Mouse (Mus musculus) CD4-positive, CD25-positive, alpha-beta regulatory T cell, adult 2 months (primary cell): ENCODE results near the gene Hoxd1.

Source experiments
- DNase-seq: peaks from one replicate; pipeline ENCODE4 v3.0.0-alpha.2; 2012; ENCODE audit warnings: low read depth, low spot score

Gene Hoxd1

DNA sequence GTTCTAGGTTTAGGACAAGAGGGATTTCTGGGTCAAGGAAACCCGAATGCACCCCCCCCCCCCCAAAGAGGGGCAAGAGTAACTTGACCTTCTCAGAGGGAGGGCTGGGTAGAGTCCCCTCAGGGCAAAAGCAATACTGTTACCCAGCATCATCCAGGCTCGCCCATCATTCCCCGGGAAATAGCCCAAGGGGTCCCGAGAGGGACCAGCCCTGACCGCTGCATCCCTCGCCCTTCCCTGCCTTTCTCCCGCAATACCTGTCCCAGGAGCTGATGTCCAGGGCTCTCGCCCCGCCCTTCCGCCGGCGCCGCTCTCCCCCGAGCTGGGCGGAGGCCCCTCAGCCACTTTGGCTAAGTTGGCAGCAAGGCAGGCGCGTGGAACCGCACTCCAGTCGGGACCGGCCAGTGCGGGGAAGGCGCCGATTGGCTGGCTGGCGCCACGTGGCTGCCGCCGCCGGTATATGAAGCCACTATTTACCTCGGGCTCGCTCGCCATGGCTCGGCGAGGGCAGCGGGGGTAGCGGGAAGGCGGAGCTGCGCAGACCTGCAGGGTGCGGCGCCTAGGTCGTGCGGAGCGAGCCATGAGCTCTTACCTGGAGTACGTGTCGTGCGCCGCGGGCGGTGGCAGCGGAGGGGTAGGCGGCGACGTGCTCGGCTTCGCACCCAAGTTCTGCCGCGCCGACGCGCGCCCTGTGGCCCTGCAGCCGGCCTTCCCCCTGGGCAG is at the start of gene Hoxd1:
Gene Hoxd1, plus strand, starts transcription at position 459 of the 723 bp plus-strand sequence.
- no peak for DNase-seq

DNA sequence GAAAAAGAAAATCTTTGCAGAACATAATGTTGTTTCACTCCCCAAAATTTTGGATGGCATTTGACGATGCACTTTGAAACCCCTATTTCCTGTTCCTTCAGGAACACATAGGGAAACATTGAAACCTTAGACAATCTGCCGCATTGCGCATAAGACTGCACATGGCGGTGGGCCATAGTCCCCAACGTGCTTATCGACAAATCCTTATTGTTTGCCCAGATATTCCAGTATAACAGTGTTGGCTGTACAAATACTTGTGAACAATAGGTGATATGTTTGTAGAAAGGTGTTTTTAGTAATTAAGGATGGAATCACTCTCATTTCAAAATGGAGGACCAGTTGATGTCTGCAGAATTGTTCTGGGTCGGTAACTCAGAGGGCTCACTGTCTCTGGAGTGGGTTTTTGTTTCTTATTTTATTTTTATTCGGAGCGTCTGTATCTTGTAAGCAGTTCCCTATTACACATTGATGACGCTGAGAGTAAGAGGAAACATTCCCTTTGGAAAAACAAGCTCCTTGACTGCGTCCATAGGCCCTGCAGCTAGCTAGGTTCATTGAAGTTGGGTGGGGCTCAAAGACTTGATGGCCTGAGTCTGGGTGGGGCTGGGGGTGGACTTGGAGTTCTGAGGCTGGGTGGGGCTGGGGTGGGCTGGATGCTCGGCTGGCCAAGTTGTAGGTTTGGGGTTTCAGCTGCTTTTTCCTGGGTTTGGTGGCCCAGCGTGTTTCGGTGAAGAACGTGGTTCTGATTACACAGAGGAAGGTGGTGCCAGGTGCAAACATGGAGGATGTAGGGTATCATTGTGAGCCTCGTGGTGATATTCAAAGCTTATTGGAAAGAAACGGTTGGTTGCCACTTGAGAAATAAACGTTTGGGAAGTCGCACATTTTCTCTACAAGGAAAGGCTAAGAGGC is 49.3 kb upstream of the Hoxd1 start:
- no peak for DNase-seq

DNA sequence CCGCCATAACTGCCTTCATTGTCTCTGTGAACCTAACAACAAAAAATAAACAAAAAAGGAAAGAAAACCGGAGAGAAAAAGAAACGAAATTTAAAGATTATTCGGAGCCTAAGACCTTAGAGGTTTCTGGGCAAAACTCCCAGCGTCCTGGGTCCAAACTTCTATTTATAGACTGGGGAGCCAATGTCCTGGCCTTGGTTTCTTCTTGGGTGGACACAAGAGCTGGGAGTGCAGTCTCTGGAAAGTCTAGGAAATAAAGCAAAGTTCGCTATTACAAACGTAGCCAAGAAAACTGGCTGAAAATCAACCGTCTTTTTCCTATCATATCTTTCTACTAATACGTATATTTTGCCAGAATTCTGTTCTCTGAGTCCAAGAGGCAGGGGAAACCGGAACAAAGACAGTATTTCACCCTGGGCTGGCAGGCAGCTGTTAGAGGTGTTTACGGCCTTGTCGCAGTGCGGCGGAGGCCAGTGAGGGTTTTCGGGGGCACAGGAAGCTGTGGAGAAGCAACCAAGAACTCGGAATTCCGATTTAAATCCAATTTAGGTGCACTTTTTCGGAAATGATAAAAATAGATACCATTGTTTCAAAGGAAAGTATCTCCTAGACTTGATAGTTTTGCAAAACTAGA is 48.5 kb upstream of the Hoxd1 start:
- DNase-seq, result no peak

DNA sequence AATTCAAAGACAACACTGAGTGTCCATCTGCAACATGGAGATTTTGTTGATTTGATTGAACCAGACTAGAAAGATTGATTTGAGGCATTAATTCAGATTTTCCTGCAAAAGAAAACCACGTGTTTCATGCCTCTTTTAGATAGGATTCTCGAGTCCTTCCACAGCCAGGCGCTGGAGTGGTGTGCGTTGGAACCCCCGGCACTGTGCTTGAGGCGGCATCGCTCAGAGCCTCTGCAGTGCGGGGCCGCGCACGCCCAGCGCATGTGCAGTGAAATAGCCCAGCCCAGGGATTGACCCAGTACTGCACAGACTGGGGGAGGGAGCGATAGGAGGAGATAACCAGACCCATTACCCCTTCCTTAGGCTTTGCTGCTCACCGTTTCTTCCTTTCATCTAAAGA is 47.9 kb upstream of the Hoxd1 start:
- no peak for DNase-seq

DNA sequence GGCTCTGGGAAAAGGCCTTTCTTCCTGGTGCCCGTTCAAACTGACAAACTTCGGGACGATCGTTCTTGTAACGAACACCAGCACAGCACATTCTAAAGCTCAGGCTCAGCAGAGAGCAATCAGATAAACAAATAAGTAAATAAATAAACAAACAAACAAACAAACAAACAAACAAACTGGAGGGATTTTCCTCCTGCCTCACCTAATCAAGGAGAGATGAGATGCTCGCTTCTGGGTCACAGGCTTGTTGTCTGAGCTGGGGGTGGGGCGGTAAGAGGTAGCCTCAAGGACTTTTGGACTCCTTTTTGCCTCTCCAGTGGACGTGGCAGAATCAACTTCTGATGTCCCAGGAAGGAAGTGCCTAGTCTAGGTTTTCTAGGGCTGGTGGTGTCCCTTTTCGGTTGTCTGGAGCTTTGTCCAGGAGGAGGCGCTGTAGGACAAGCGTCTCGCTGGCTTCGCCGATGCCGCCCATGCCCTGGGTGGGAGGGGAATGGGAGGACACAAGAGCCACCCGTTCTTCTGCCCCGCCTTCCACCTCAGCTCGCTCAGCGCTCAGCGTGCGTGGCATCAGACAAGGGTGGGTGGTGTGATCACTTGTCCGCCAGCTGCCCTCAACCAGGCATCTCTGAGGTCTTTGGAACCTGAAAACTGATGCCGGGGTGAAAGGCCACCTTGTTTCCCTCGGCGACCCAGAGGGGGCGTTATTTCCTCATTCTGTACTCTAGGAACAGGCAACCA is 47.1 kb upstream of the Hoxd1 start:
- peak; percentile 81 for DNase-seq

DNA sequence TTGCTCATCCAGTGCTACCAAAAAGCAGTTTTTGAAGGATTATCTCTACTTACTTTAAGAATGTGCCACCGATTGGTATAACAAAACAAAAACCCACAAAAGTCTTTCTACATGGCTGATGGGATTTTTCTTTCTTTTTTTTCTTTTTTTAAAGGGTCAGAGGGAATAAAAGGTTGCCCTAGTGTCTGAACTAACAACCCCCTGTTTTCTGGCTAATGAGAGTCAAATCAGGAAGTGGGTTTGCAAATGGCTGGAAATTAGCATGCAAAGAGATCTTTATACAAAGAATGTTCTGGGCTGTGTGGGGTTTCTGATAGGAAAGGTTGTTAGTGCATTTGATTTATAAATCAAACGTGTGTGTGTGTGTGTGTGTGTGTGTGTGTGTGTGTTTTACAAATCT is 42.4 kb upstream of the Hoxd1 start:
- DNase-seq, result no peak

DNA sequence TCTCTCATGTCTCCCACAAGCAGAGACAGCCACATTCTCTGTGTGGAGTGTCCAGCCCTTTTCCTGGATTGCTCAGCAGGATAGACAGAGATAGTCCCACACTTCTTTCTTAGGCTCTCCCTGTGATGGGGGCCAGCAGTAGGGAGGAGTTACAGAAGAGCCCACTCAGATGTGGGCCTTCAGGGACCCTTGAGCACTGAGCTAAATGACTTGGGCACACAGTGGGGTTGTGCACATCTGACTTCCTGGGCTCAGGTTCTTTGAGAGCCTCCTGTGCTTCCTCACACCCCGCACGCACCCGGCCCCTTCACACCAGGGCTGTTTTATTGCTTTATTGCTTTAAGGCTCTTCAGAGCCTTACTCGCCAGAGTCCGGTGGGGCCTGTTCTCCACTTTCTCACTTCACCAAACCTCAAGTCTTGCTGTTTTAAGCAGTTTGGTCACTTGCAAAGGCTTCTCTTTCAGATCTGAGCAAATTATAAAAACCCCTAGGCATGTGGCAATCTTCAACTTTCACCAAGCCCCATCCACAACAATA is 41.8 kb upstream of the Hoxd1 start:
- no peak for DNase-seq

DNA sequence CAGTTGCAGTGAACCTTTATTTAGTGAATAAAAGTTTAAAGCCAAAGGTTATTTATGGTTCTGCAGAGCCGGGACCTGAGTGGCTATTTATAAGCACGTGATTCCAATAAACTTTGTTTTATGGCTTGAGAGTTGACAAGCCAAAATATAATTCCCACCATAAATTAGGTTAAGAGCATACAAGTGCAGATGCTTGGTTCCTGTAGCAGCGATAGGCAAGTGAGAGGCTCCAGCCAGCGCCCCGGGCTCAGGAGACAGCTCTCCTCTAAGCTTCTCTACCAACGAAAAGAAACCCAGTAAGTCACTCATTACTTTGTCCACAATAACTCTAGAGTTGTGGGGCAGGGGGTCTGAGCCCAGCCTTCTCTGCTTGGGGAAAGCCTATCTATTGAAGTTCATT is 40.9 kb upstream of the Hoxd1 start:
- DNase-seq, result no peak

DNA sequence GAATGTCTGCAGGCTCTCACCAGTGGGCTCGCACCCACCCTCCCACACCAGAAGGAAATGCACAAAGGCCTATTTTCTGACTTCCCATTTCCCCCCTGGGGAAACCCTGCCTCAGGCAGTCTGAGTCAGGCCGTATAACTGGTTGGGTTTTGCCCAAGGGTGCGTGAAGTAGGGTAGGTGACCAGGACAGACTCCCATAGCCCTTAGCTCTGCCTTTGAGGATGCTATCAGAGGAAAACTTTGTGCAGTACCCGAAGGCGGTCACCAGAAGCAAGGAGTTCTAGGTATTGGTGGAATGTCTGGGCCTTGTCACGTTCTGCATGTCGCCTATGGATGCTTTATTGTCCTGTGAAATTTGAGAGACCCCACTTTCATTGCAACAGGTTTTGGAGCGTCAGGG is 39.8 kb upstream of the Hoxd1 start:
- DNase-seq, result no peak

DNA sequence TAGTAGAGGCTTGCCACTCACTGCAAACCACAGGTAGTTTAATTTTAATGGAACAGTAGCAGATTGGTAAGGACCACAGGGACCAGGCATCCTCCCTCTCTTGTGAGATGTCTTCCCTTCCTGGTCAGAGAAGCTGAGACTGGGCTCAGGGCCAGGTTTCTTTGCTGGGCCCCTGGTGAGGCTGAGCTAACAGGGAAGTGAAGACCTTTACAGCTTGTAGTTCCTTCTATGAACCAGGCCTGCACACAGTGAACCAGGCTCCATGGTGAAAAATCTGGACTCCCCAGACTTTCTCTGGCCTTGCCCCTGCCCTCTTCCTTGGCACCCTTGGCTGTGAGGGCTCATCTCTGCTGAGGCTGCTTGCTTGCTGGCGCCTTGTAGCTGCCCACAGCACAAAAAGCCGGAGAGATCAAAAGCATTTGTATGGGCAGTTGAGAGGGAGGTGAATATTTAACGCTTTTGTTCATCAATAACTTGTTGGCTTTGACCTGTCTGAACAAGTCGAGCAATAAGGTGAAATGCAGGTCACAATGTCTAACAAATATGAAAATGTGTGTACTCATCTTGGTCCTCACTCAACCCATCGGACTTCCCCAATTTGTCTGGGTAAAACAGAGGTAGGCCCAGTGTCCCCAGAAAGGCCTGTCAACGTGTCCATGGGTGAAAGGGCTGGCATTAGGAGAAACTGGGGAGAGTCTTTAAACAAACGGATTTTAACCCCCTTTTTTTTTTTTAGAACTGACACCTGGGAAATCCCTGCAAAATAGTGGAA is 38.4 kb upstream of the Hoxd1 start:
- DNase-seq, result no peak

DNA sequence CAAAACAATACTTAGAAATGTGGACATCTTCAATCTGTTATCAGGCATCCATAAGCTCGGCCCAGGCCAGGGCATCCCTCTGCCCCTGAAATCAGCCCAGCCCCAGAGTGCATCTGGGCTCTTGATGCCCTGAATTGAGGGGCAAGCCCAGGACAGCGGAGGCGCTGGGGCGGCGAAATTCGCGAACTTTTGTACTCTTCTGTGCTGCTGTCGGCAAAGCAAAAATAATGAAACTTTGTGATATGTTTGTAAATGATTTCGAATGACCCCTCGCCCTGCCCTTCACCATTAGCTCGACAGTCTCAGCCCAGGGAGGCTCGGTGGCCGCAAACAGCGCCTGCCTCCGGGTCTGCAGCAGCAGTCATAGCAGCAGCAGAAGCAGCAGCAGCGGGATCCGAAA is 37.6 kb upstream of the Hoxd1 start:
- no peak for DNase-seq

DNA sequence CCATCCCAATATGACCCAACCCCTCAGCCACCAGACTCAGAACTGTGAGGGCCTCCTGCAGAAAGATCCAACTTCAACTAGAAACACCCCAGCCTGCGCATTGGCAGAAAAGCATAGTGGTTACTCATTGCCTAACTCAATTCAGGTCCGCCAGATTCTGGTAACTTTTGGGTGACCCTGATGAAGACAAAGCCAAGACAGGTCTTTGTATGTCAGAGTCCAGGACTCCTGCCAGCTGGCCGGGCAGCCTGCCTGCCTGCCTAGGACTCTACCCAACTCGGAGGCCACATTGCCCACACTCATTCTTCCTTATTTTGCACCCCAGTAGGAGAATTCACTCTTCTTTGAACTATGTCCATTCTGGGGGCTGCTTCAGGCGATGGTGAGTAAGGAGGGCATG is 36.2 kb upstream of the Hoxd1 start, which contains the start of gene Gm28230:
Gene Gm28230, plus strand, starts transcription at position 178 of the 400 bp plus-strand sequence.
- no peak for DNase-seq

DNA sequence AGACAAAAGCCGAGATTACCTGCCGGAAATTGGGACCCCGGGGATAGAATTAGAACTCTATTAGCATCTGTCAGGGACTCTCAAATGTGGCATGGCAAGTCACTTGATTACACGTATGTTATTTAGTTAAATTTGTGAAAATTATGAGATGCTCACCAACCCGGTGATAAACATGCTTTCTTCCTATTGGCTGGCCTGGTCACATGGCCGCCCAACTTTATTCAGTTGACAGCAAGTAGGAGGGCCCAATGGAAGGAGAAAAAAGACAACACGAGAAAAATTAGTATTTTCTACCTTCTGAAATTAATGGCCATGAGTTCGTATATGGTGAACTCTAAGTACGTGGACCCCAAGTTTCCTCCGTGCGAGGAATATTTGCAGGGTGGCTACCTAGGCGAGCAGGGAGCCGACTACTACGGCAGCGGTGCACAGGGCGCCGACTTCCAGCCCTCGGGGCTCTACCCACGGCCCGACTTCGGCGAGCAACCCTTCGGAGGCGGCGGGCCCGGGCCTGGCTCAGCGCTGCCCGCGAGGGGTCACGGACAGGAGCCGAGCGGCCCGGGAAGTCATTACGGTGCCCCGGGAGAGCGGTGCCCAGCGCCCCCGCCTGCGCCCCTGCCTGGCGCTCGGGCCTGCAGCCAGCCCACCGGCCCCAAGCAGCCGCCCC is 35.7 kb upstream of the Hoxd1 start:
- DNase-seq, result no peak

DNA sequence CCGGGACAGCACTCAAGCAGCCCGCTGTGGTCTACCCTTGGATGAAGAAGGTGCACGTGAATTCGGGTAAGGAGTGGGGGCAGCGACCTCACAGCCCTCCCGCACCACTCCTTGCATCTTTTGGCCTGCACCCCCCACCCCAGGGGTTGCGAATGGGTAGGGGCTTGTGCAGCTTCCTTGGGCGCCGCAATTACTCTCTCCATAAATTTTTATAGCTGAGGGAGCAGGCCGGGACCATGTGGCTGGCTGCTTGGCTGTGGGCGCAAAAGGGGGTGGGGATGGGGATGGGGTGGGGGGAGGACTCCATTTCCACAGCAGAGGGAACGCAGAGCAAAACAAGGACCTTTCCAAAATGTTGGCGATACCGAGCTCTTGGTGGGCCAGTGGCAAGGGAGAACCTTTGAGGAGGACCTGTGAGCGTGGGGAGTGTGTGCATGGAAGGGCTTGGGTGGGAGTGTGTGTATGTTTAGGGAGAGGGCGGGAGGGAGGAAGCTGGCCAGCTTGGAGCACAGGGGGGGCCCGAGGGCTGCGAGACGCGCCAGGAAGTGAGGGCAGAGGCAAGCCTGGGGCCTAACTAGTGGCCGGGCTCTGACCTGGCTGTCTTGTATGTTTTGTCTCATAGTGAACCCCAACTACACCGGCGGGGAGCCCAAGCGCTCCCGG is 35.0 kb upstream of the Hoxd1 start:
- no peak for DNase-seq

DNA sequence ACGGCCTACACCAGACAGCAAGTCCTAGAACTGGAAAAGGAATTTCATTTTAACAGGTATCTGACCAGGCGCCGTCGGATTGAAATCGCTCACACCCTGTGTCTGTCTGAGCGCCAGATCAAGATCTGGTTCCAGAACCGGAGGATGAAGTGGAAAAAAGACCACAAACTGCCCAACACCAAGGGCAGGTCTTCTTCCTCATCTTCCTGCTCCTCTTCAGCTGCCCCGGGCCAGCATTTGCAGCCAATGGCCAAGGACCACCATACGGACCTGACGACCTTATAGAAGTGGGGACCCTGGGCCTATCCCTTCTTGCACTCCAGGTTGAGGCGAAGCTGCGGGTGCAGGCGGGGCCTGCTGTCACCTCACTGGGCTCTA is 34.5 kb upstream of the Hoxd1 start:
- no peak for DNase-seq

DNA sequence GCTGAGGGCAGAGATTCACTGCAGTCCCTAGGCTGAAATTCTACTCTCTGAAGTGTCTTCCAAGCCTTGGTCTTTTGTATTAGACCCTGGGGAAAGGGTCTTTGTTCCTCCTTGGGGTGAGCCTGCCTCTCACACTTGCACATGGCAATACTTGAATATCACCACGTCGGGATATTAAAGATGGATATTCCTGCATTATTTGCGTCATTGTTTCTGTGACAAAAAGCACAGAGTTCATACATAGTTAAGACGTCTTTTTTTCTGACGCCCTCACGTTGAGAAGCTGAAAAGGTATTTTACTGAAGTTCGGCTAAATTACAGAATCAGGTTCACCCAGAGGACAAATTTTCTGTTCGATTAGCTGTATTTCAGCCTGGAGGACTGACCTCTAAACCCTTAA is 32.4 kb upstream of the Hoxd1 start:
- DNase-seq, result no peak

DNA sequence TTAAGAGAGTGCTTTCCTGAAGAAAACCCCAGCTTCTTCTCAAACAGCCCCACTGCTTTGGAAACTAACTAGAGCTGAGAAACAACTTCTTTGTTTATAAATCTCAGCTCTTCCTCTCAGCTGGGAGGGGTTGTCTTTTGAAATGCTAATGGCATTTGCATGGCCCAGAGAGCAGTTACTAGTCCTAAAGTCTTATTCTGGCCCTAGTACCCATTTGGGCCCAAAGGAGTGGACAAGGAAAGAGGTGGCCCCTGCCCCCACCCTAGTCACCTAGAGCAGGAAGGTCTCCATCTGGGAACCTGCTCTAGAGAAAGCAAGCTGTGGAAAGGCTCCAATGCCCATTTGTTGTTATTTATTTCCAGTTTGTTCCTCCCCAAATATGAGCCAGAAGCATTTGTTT is 31.7 kb upstream of the Hoxd1 start:
- DNase-seq, result no peak

DNA sequence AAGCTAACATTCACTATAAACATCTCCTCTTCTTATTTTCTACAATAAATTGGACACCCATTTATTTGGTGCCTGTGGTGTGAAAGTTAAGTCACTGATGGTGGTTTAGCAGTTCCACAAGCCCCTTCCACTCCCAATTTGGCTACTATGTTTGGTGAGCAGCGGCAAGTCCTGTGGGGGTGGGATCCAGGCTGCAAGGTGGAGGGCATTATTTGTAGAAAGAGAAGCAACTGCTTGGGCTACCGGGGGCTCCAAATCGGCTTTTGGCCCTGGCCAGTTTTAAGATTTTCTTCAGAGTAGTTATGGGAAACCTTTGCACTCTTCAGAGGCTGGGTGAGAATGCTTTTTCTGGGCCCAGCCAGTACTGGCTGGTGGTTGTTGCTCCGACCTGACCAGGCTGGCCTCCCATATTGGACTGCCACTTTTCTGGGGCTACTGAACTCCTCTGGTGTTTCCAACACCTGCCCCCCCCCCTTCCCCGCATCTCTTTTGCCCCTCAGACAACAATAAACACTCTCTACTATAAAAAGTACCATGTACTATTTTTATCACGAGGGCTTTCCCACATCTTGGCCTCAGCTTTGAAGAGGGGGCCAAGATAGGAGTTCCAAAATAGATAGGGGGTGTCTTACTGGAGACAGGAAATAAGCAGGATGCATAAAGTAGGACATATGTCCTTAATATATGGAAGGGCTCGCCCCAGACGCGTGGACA is 30.8 kb upstream of the Hoxd1 start:
- DNase-seq, result no peak
